Mouse (Mus musculus): ENCODE results near the gene Bdh2. TPM values are rescaled to one million over a fixed set of nuclear protein-coding genes. Genes with fewer than 3 reads are reported as not detected.

The Bdh2 gene
- total RNA-seq (2014; fragmentation: Nextera tagmentation) (1.3 and 1.4 TPM in 2 replicates), total RNA-seq (2017) (0.38 TPM in 1 of 2 replicates, not detected in the other), polyA plus RNA-seq (2012) (not detected in 2 replicates)

- Histone ChIP-seq H3K4me3 (ENCODE audit: low read depth, low read length) (no peak within 1 kb of the TSS), H3K27me3 (ENCODE audit: insufficient read depth, low read length) (peaks cover 16% of the 10 kb centered on the region), H3K9me3 (replicated peaks) (no peaks in the 10 kb centered on the region), H3K4me1 (ENCODE audit: insufficient read depth, low read depth, low read length) (peaks cover 6% of the 10 kb centered on the region; the same call in 1 of the 2 replicates), H3K36me3 (replicated peaks) (no peaks in the 10 kb centered on the region)
- TF ChIP-seq CTCF (IDR thresholded peaks at IDR 0.05; ENCODE audit: low read depth, low read length), result peak; percentile 78
- no peak for TF ChIP-seq GATA2 (IDR thresholded peaks at IDR 0.05; ENCODE audit: borderline replicate concordance, low read depth, low read length)
- TF ChIP-seq POLR2AphosphoS5 (IDR thresholded peaks at IDR 0.05; ENCODE audit: insufficient replicate concordance, low read depth, low read length), result no peak
- TF ChIP-seq TAL1 (conservative IDR thresholded peaks at IDR 0.05; ENCODE audit: low read depth, low read length), result no peak
- TF ChIP-seq GATA1 (IDR thresholded peaks at IDR 0.05; ENCODE audit: borderline replicate concordance, low read length), result no peak
- ATAC-seq (ENCODE audit: extremely low read depth, insufficient number of reproducible peaks, low FRiP score, poor library complexity, severe bottlenecking), result peak; percentile 74
- peak; percentile 47 for DNase-seq (ENCODE audit: low spot score)
These were observed at the start of gene Bdh2 for GRCm38 (mm10) chr3:135280669-135281415. Bdh2 (plus strand) TSS chr3:135281221.

GRCm38 (mm10) chr3:135232058-135232457 is 49.0 kb upstream of the Bdh2 start:
- DNase-seq (ENCODE audit: low spot score), result no peak
- ATAC-seq (ENCODE audit: extremely low read depth, insufficient number of reproducible peaks, low FRiP score, poor library complexity, severe bottlenecking), result no peak
- Histone ChIP-seq H3K4me1 (ENCODE audit: insufficient read depth, low read depth, low read length) (no peaks in the 10 kb centered on the region), H3K4me3 (ENCODE audit: low read depth, low read length) (no peak overlapping the region), H3K27me3 (ENCODE audit: insufficient read depth, low read length) (no peaks in the 10 kb centered on the region), H3K9me3 (replicated peaks) (no peaks in the 10 kb centered on the region), H3K36me3 (replicated peaks) (peaks cover 73% of the 10 kb centered on the region)
- TF ChIP-seq POLR2AphosphoS5 (IDR thresholded peaks at IDR 0.05; ENCODE audit: insufficient replicate concordance, low read depth, low read length), result no peak
- no peak for TF ChIP-seq TAL1 (conservative IDR thresholded peaks at IDR 0.05; ENCODE audit: low read depth, low read length)
- TF ChIP-seq GATA1 (IDR thresholded peaks at IDR 0.05; ENCODE audit: borderline replicate concordance, low read length), result no peak
- no peak for TF ChIP-seq GATA2 (IDR thresholded peaks at IDR 0.05; ENCODE audit: borderline replicate concordance, low read depth, low read length)
- no peak for TF ChIP-seq CTCF (IDR thresholded peaks at IDR 0.05; ENCODE audit: low read depth, low read length)

- TF ChIP-seq GATA1 (IDR thresholded peaks at IDR 0.05; ENCODE audit: borderline replicate concordance, low read length) (no peak), TAL1 (conservative IDR thresholded peaks at IDR 0.05; ENCODE audit: low read depth, low read length) (no peak), CTCF (IDR thresholded peaks at IDR 0.05; ENCODE audit: low read depth, low read length) (no peak), POLR2AphosphoS5 (IDR thresholded peaks at IDR 0.05; ENCODE audit: insufficient replicate concordance, low read depth, low read length) (no peak), GATA2 (IDR thresholded peaks at IDR 0.05; ENCODE audit: borderline replicate concordance, low read depth, low read length) (no peak)
- Histone ChIP-seq H3K9me3 (replicated peaks) (no peaks in the 10 kb centered on the region), H3K27me3 (ENCODE audit: insufficient read depth, low read length) (no peaks in the 10 kb centered on the region), H3K36me3 (replicated peaks) (peaks cover 77% of the 10 kb centered on the region), H3K4me1 (ENCODE audit: insufficient read depth, low read depth, low read length) (no peaks in the 10 kb centered on the region), H3K4me3 (ENCODE audit: low read depth, low read length) (no peak overlapping the region)
- ATAC-seq (ENCODE audit: extremely low read depth, insufficient number of reproducible peaks, low FRiP score, poor library complexity, severe bottlenecking) (no peak), DNase-seq (ENCODE audit: low spot score) (no peak)
These were observed 48.6 kb upstream of the Bdh2 start for GRCm38 (mm10) chr3:135232462-135232861.

- TF ChIP-seq TAL1 (conservative IDR thresholded peaks at IDR 0.05; ENCODE audit: low read depth, low read length) (no peak), GATA1 (IDR thresholded peaks at IDR 0.05; ENCODE audit: borderline replicate concordance, low read length) (no peak), GATA2 (IDR thresholded peaks at IDR 0.05; ENCODE audit: borderline replicate concordance, low read depth, low read length) (no peak), POLR2AphosphoS5 (IDR thresholded peaks at IDR 0.05; ENCODE audit: insufficient replicate concordance, low read depth, low read length) (no peak), CTCF (IDR thresholded peaks at IDR 0.05; ENCODE audit: low read depth, low read length) (no peak)
- Histone ChIP-seq H3K4me1 (ENCODE audit: insufficient read depth, low read depth, low read length) (no peaks in the 10 kb centered on the region), H3K36me3 (replicated peaks) (peaks cover 96% of the 10 kb centered on the region), H3K4me3 (ENCODE audit: low read depth, low read length) (no peak overlapping the region), H3K9me3 (replicated peaks) (no peaks in the 10 kb centered on the region), H3K27me3 (ENCODE audit: insufficient read depth, low read length) (no peaks in the 10 kb centered on the region)
- no peak for ATAC-seq (ENCODE audit: extremely low read depth, insufficient number of reproducible peaks, low FRiP score, poor library complexity, severe bottlenecking)
- DNase-seq (ENCODE audit: low spot score), result no peak
These were observed 35.3 kb upstream of the Bdh2 start for GRCm38 (mm10) chr3:135245733-135246132.

GRCm38 (mm10) chr3:135246828-135247227 is 34.2 kb upstream of the Bdh2 start:
- TF ChIP-seq GATA2 (IDR thresholded peaks at IDR 0.05; ENCODE audit: borderline replicate concordance, low read depth, low read length) (no peak), GATA1 (IDR thresholded peaks at IDR 0.05; ENCODE audit: borderline replicate concordance, low read length) (no peak), TAL1 (conservative IDR thresholded peaks at IDR 0.05; ENCODE audit: low read depth, low read length) (no peak), POLR2AphosphoS5 (IDR thresholded peaks at IDR 0.05; ENCODE audit: insufficient replicate concordance, low read depth, low read length) (no peak), CTCF (IDR thresholded peaks at IDR 0.05; ENCODE audit: low read depth, low read length) (no peak)
- Histone ChIP-seq H3K4me3 (ENCODE audit: low read depth, low read length) (no peak overlapping the region), H3K4me1 (ENCODE audit: insufficient read depth, low read depth, low read length) (no peaks in the 10 kb centered on the region), H3K9me3 (replicated peaks) (no peaks in the 10 kb centered on the region), H3K27me3 (ENCODE audit: insufficient read depth, low read length) (no peaks in the 10 kb centered on the region), H3K36me3 (replicated peaks) (peaks cover 97% of the 10 kb centered on the region)
- no peak for DNase-seq (ENCODE audit: low spot score)
- no peak for ATAC-seq (ENCODE audit: extremely low read depth, insufficient number of reproducible peaks, low FRiP score, poor library complexity, severe bottlenecking)

GRCm38 (mm10) chr3:135249104-135249503 is 31.9 kb upstream of the Bdh2 start:
- DNase-seq (ENCODE audit: low spot score), result no peak
- no peaks in the 10 kb centered on the region for H3K27me3 ChIP-seq (ENCODE audit: insufficient read depth, low read length)
- TF ChIP-seq GATA2 (IDR thresholded peaks at IDR 0.05; ENCODE audit: borderline replicate concordance, low read depth, low read length) (no peak), GATA1 (IDR thresholded peaks at IDR 0.05; ENCODE audit: borderline replicate concordance, low read length) (no peak), CTCF (IDR thresholded peaks at IDR 0.05; ENCODE audit: low read depth, low read length) (no peak), TAL1 (conservative IDR thresholded peaks at IDR 0.05; ENCODE audit: low read depth, low read length) (no peak), POLR2AphosphoS5 (IDR thresholded peaks at IDR 0.05; ENCODE audit: insufficient replicate concordance, low read depth, low read length) (no peak)

More at GRCm38 (mm10) chr3:135249104-135249503, 31.9 kb upstream of the Bdh2 start:
- Histone ChIP-seq H3K36me3 (replicated peaks) (peaks cover 86% of the 10 kb centered on the region), H3K9me3 (replicated peaks) (no peaks in the 10 kb centered on the region), H3K4me3 (ENCODE audit: low read depth, low read length) (no peak overlapping the region), H3K4me1 (ENCODE audit: insufficient read depth, low read depth, low read length) (no peaks in the 10 kb centered on the region)
- ATAC-seq (ENCODE audit: extremely low read depth, insufficient number of reproducible peaks, low FRiP score, poor library complexity, severe bottlenecking), result no peak; the same call in 1 of the 2 replicates
